Mouse (Mus musculus) myocyte (in vitro differentiated cells): ENCODE measurements around the gene Fiz1. TPM values are rescaled to one million over a fixed set of nuclear protein-coding genes. Genes with fewer than 3 reads are reported as not detected.

Experiments used
- H3K27me3 ChIP-seq: one replicate; pipeline ENCODE4 v1.6.1; 2011; ENCODE audit not compliant: control insufficient read depth, insufficient read depth, insufficient read length
- H3K36me3 ChIP-seq: one replicate; pipeline ENCODE4 v1.6.1; 2011; ENCODE audit not compliant: control insufficient read depth, insufficient read depth
- H3K4me2 ChIP-seq: one replicate; pipeline ENCODE4 v1.6.1; 2011; ENCODE audit warnings: low read depth, control low read depth
- H3K4me3 ChIP-seq: one replicate; pipeline ENCODE4 v1.5.1; 2011; ENCODE audit warnings: mild to moderate bottlenecking, control low read depth, moderate library complexity
- H3K79me2 ChIP-seq: one replicate; pipeline ENCODE4 v1.6.1; 2011; ENCODE audit not compliant: control insufficient read depth, insufficient read depth
- H3ac ChIP-seq: one replicate; pipeline ENCODE4 v1.6.1; 2011; ENCODE audit not compliant: control insufficient read depth, insufficient read length
- CEBPB ChIP-seq: IDR thresholded peaks from 2 replicates; pipeline ENCODE4 v1.6.1; 2011; ENCODE audit warnings: mild to moderate bottlenecking, moderate library complexity; ENCODE audit not compliant: poor library complexity, insufficient read depth, severe bottlenecking
- E2F4 ChIP-seq: IDR thresholded peaks from one replicate; pipeline ENCODE4 v1.6.1; 2011; ENCODE audit warnings: mild to moderate bottlenecking, control low read depth, moderate library complexity; ENCODE audit not compliant: insufficient read depth
- MYOD1 ChIP-seq, 3 experiments: IDR thresholded peaks; one replicate each; pipeline ENCODE4 v1.6.1; 2011; ENCODE audit warnings: control low read depth in 2 of 3, low read depth in 2 of 3, mild to moderate bottlenecking in 2 of 3, moderate library complexity in 1 of 3; ENCODE audit not compliant: insufficient read length in 2 of 3, control insufficient read depth in 1 of 3
- MYOG ChIP-seq, 3 experiments: IDR thresholded peaks; one replicate each; pipeline ENCODE4 v1.6.1; 2011; ENCODE audit warnings: control low read depth in 2 of 3, low read depth in 2 of 3, mild to moderate bottlenecking in 2 of 3; ENCODE audit not compliant: insufficient read length in 2 of 3, control insufficient read depth in 1 of 3, insufficient read depth in 1 of 3
- POLR2A ChIP-seq: IDR thresholded peaks from one replicate; pipeline ENCODE4 v1.6.1; 2011; ENCODE audit warnings: low read depth, mild to moderate bottlenecking, control low read depth, moderate library complexity; ENCODE audit not compliant: insufficient read length
- POLR2AphosphoS2 ChIP-seq: IDR thresholded peaks from one replicate; pipeline ENCODE4 v1.6.1; 2011; ENCODE audit warnings: low read depth, control low read depth; ENCODE audit not compliant: insufficient read length
- TCF12 ChIP-seq: IDR thresholded peaks from one replicate; pipeline ENCODE4 v1.6.1; 2011; ENCODE audit warnings: mild to moderate bottlenecking, control low read depth; ENCODE audit not compliant: poor library complexity, insufficient read depth, severe bottlenecking
- TCF3 ChIP-seq: IDR thresholded peaks from one replicate; pipeline ENCODE4 v1.6.1; 2011; ENCODE audit warnings: low read depth, control low read depth; ENCODE audit not compliant: insufficient read length
- USF1 ChIP-seq: IDR thresholded peaks from one replicate; pipeline ENCODE4 v1.6.1; 2011; ENCODE audit warnings: low read depth, mild to moderate bottlenecking, control low read depth, moderate library complexity
- polyA plus RNA-seq: library from polyadenylated mRNA; unstranded; fragments of >200 nt; fragmentation: generic; extraction: Trizol; gene quantifications from one replicate; pipeline ENCODE4 v1.2.1, GENCODE M21; 2012; ENCODE audit warnings: missing spikeins

Gene Fiz1
- 22.8 TPM for polyA plus RNA-seq

- H3ac ChIP-seq: peak within 1 kb of the TSS; percentile 66
- H3K4me3 ChIP-seq: peak within 1 kb of the TSS; percentile 74
- TF ChIP-seq POLR2AphosphoS2: peak; percentile 4
- TF ChIP-seq MYOG (IDR thresholded peaks at IDR 0.05; ENCODE audit: control insufficient read depth in 1 of 3, insufficient read depth in 1 of 3, insufficient read length in 2 of 3, low read depth in 2 of 3): no peak
- H3K36me3 ChIP-seq: peaks cover 6% of the 10 kb centered on the region
- peak within 1 kb of the TSS; percentile 95 for H3K4me2 ChIP-seq
- peaks cover 22% of the 10 kb centered on the region for H3K79me2 ChIP-seq
- H3K27me3 ChIP-seq: no peaks in the 10 kb centered on the region
These were observed at the start of gene Fiz1, which contains the start of gene Zfp524 for GRCm38 (mm10) chr7:5014251-5015117. Fiz1 (minus strand) TSS chr7:5014697. Zfp524 (plus strand) TSS chr7:5014415.

- TF ChIP-seq POLR2AphosphoS2 (peak; percentile 29), MYOG (IDR thresholded peaks at IDR 0.05; ENCODE audit: control insufficient read depth in 1 of 3, insufficient read depth in 1 of 3, insufficient read length in 2 of 3, low read depth in 2 of 3) (no peak), USF1 (peak; percentile 81)
These were observed 48.0 kb upstream of the Fiz1 start for GRCm38 (mm10) chr7:5062360-5063001.

GRCm38 (mm10) chr7:5061774-5062359 lies 47.4 kb upstream of the Fiz1 start, which contains the start of gene U2af2:
U2af2 (plus strand) TSS chr7:5062143.
- peak within 1 kb of the TSS; percentile 97 for H3K4me2 ChIP-seq
- TF ChIP-seq POLR2A (peak; percentile 94), POLR2AphosphoS2 (peak; percentile 89), MYOD1 (IDR thresholded peaks at IDR 0.05; ENCODE audit: control insufficient read depth in 1 of 3, insufficient read length in 2 of 3, low read depth in 2 of 3) (no peak)
- H3K27me3 ChIP-seq: peaks cover 4% of the 10 kb centered on the region
- H3K79me2 ChIP-seq: peaks cover 44% of the 10 kb centered on the region
- H3K4me3 ChIP-seq: peak within 1 kb of the TSS; percentile 96
- peak within 1 kb of the TSS; percentile 96 for H3ac ChIP-seq
- H3K36me3 ChIP-seq: peaks cover 6% of the 10 kb centered on the region

More at GRCm38 (mm10) chr7:5062360-5063001, 48.0 kb upstream of the Fiz1 start:
- H3K4me3 ChIP-seq: peak overlapping the region; percentile 96
- peaks cover 7% of the 10 kb centered on the region for H3K36me3 ChIP-seq
- H3K27me3 ChIP-seq: no peaks in the 10 kb centered on the region
- peak overlapping the region; percentile 96 for H3ac ChIP-seq
- H3K4me2 ChIP-seq: peak overlapping the region; percentile 89
- H3K79me2 ChIP-seq: peaks cover 50% of the 10 kb centered on the region

DNA sequence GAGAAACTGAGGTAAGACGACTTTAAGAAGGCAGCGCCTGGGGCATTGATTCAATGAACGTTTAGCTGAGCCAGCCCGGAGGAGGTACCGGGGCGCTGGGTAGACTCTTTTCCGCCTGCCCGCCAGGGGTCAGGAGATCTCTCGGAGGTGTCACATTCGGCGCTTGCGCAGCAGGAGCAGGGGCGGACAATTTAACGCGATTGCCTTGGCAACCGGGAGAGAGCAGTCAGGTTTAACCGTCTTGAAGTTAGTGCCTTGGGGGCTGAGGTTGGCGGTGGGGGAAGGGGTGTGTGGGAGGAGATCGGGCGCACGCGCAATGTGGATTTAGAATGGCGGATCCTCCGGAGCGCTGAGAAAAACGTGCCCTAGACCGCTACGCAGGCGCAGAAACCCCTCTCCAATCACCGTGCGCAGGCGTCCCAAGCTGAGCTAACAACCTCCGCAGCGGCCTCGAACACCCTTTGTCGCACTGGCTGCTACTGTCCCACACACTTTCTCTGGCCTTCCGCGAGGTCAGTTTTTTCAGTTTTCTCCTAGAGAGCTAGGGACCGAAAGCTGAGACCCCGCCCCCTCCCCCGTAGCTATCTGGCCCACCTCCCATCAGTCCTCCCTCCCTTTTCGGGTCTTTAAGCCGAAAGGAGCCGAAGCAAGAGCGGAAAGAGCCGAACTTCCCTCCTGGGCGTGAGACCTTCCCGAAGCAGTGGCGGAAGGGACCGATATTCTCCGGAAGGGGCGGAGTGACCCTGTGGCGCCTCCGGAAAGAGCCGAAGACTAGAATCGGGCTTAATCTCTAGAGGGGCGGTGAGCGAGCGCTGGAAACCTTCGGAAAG lies 46.7 kb upstream of the Fiz1 start:
- peak overlapping the region; percentile 97 for H3K4me2 ChIP-seq
- no peaks in the 10 kb centered on the region for H3K36me3 ChIP-seq
- H3K4me3 ChIP-seq: peak overlapping the region; percentile 96
- peaks cover 37% of the 10 kb centered on the region for H3K79me2 ChIP-seq
- peak overlapping the region; percentile 96 for H3ac ChIP-seq
- TF ChIP-seq POLR2A (no peak), E2F4 (no peak), POLR2AphosphoS2 (no peak), TCF3 (no peak), TCF12 (no peak), CEBPB (no peak), USF1 (no peak)
- H3K27me3 ChIP-seq: peaks cover 9% of the 10 kb centered on the region

GRCm38 (mm10) chr7:5060239-5060731 lies 45.8 kb upstream of the Fiz1 start:
- peak overlapping the region; percentile 96 for H3ac ChIP-seq
- H3K27me3 ChIP-seq: peaks cover 13% of the 10 kb centered on the region
- peak overlapping the region; percentile 96 for H3K4me3 ChIP-seq
- H3K4me2 ChIP-seq: peak overlapping the region; percentile 97
- TF ChIP-seq POLR2A (no peak), MYOG (IDR thresholded peaks at IDR 0.05; ENCODE audit: control insufficient read depth in 1 of 3, insufficient read depth in 1 of 3, insufficient read length in 2 of 3, low read depth in 2 of 3) (peak in 1 of 3 experiments; percentile 1)
- no peaks in the 10 kb centered on the region for H3K36me3 ChIP-seq
- peaks cover 28% of the 10 kb centered on the region for H3K79me2 ChIP-seq
